Mouse (Mus musculus) lung, adult 2 months (tissue): ENCODE measurements around the gene Abcd3.

Experiments used
- CTCF ChIP-seq: fragments of 200-500 bp; IDR thresholded peaks from 2 replicates; pipeline ENCODE4 v1.5.1; 2011; ENCODE audit warnings: mild to moderate bottlenecking, low read length, control low read depth; ENCODE audit not compliant: insufficient read depth
- POLR2A ChIP-seq: fragments of 200-500 bp; IDR thresholded peaks from 2 replicates; pipeline ENCODE4 v1.6.1; 2011; ENCODE audit warnings: low read depth, mild to moderate bottlenecking, control low read depth, low read length, borderline replicate concordance; ENCODE audit errors: extremely low read depth

- TF ChIP-seq POLR2A (no peak), CTCF (no peak)
These were observed 9.2 kb upstream of the Abcd3 start for GRCm38 (mm10) chr3:121824319-121824718.
